Mouse (Mus musculus) hindbrain, embryonic 10.5 days (tissue): ENCODE measurements at regions not wholly inside any gene's neighbourhood (a gene's known extent, or its start where the extent isn't known, plus 50 kb on each side); places are given as distances from the start of the nearest gene placed in this dataset.

ENCODE experiments used
- DNase-seq: peaks from one replicate; pipeline ENCODE4 v3.0.0-alpha.2; 2017; ENCODE audit warnings: low spot score
- H3K27ac ChIP-seq: fragments of 300-500 bp; sonication (generic); 2 replicates; pipeline ENCODE4 v1.5.1; 2016; ENCODE audit warnings: mild to moderate bottlenecking, moderate library complexity
- H3K27me3 ChIP-seq: fragments of 300-500 bp; sonication (generic); 2 replicates; pipeline ENCODE4 v1.6.1; 2016; ENCODE audit warnings: mild to moderate bottlenecking; ENCODE audit not compliant: poor library complexity, insufficient read depth, severe bottlenecking
- H3K36me3 ChIP-seq: fragments of 300-500 bp; sonication (generic); 2 replicates; pipeline ENCODE4 v1.6.1; 2016; ENCODE audit warnings: mild to moderate bottlenecking, moderate library complexity
- H3K4me1 ChIP-seq: fragments of 300-500 bp; sonication (generic); replicated peaks from 2 replicates; pipeline ENCODE4 v1.6.1; 2016; ENCODE audit warnings: mild to moderate bottlenecking
- H3K4me3 ChIP-seq: fragments of 300-500 bp; sonication (generic); 2 replicates; pipeline ENCODE4 v1.5.1; 2016; ENCODE audit warnings: mild to moderate bottlenecking, moderate library complexity
- H3K9me3 ChIP-seq: fragments of 300-500 bp; sonication (generic); 2 replicates; pipeline ENCODE4 v1.6.1; 2016; ENCODE audit warnings: mild to moderate bottlenecking, moderate library complexity
- WGBS: fragments of 180-500 bp; shearing (Covaris S2); methylation state at CpG from one replicate; pipeline ENCODE4 v1.1.7; 2016; 5-methylcytosine and 5-hydroxymethylcytosine counted together

DNA sequence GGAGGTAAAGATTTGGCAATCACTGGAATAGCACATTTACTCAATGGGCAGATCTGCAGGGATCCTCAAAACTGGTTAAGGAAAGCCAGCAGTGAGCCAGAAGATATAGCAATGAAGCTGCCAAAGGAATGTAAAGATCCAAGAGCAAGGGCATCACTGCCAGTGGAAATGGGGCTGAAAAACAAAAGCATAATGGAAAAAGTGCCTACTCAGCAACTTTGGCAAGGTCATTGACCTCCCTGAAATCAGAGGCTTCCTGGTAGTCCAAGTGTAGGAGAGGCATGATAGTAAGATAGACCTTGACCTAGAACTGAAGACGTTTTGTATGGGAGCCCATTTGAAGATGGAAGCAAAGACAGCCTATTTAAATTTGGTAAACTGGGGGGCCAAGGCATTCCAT lies 286.4 kb downstream of the Foxo1 start:
- Histone ChIP-seq H3K9me3 (no peaks in the 10 kb centered on the region), H3K36me3 (no peaks in the 10 kb centered on the region), H3K27me3 (0 out of 2 replicates have a peak, but pooled peaks cover 3% of the 10 kb centered on the region), H3K27ac (no peak overlapping the region), H3K4me1 (peaks cover 9% of the 10 kb centered on the region), H3K4me3 (no peak overlapping the region)
- no peak for DNase-seq
- 91% methylated on average over 1 of the region's 1 CpGs for WGBS

DNA sequence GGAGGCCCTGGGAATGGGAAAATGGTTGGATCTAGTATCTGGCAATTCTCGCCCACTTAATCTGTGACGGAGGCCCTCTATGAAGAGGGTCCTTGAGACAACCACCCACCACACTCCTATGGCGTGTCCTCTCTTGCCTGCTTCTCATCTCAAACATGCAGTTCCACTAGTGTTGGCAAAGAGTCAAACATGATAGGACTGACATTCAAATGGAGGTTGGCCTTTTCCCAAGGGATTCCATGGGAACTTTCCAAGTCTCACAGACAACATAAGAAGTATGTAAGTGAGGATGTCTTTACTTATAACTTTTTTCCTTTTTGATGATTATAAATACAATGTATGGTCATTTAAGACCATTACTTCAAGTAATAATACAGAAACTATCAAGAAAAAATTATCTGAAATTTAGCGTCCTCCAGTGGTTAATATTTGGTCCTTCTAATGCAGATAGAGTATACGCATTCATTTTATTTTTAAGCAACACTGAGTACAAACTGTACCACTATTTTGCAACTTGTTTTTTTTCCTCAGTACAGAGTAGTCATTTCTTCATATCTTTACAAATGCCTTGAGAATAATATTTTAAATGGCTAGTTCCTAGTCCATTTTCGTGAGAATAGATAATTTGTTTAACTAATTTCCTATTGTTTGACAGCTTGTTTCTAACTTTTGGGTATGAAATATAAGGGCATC lies 280.2 kb downstream of the Foxo1 start:
- Histone ChIP-seq H3K9me3 (no peaks in the 10 kb centered on the region), H3K27ac (no peak overlapping the region), H3K27me3 (no peaks in the 10 kb centered on the region; the same call in 1 of the 2 replicates), H3K36me3 (no peaks in the 10 kb centered on the region), H3K4me3 (no peak overlapping the region), H3K4me1 (peaks cover 1% of the 10 kb centered on the region; the same call in 1 of the 2 replicates)
- 91% methylated on average over 6 of the region's 6 CpGs for WGBS
- no peak for DNase-seq

DNA sequence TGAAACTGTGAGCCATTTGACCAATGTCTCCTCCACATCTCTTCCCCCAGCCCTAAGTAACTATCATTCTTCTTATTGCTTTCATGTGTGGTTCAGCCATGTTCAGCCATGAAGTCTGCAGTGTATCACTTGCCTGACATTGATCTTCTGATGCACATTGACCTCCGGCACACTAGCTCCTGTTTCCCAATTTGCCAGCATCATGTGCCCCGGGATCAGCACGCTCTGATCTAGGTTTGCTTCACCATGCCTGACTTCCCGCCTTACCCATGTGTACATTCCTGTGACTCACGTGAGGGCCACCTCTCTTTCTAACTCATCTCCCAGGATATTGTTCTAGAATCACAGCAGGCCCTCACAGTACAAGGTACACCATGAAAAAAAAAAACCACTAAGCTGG lies 277.9 kb downstream of the Foxo1 start:
- H3K4me1 ChIP-seq: peaks cover 12% of the 10 kb centered on the region; the same call in 1 of the 2 replicates
- no peak overlapping the region for H3K4me3 ChIP-seq
- no peaks in the 10 kb centered on the region for H3K36me3 ChIP-seq
- H3K9me3 ChIP-seq: no peaks in the 10 kb centered on the region
- no peak overlapping the region for H3K27ac ChIP-seq
- DNase-seq: no peak
- 92% methylated on average over 5 of the region's 5 CpGs for WGBS
- no peaks in the 10 kb centered on the region; the same call in 1 of the 2 replicates for H3K27me3 ChIP-seq

DNA sequence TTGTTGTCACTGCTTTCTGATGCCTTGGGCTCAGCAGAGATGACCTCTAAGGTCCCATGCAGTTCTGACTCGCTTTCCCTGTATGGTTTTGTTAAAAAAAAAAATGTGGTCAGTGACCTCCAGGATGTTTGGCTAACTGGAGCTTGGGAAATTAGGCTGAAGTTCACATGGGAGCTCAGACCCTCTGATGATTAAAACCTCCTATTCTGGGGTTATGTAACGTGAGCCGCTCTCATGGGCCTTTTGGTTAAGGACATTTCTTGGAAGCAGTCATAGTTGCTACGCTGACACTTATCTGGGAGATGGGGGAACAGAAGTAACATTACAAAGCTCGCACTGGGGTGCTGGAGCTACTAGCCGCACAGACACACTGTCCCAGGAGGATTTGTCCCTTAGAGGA lies 274.9 kb downstream of the Foxo1 start:
- 69% methylated on average over 6 of the region's 6 CpGs for WGBS
- H3K27ac ChIP-seq: no peak overlapping the region
- H3K4me3 ChIP-seq: no peak overlapping the region
- H3K9me3 ChIP-seq: no peaks in the 10 kb centered on the region
- H3K27me3 ChIP-seq: no peaks in the 10 kb centered on the region; the same call in 1 of the 2 replicates
- no peaks in the 10 kb centered on the region for H3K36me3 ChIP-seq
- peaks cover 20% of the 10 kb centered on the region for H3K4me1 ChIP-seq
- no peak for DNase-seq

DNA sequence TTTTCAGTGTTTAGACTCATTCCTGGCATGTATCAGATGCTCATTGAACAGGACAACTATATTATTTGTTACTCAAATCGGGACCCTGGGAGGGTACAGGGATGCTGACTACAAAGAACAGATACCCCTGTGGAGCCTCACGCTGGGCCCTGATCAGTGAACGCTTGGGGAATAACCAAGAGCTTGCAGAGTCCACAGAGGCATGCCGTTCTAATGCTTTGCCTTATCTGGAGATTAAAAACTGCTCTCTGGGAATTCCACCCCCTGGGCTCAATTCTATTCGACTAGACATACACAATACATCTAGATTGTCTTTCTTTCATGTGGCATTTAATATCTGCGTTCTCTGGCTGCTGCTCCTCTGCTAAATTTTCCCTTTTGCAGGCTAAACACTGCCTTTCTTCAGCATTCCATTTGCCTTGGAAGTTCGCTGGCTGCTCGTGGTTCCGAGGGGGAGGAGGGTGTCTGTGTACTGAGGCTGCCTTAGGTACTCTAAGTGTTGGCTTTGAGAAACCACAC lies 272.8 kb downstream of the Foxo1 start:
- no peaks in the 10 kb centered on the region for H3K9me3 ChIP-seq
- peaks cover 21% of the 10 kb centered on the region for H3K4me1 ChIP-seq
- no peak for DNase-seq
- 33% methylated on average over 9 of the region's 9 CpGs for WGBS
- H3K4me3 ChIP-seq: no peak overlapping the region
- H3K36me3 ChIP-seq: no peaks in the 10 kb centered on the region
- H3K27ac ChIP-seq: no peak overlapping the region
- no peaks in the 10 kb centered on the region; the same call in 1 of the 2 replicates for H3K27me3 ChIP-seq

DNA sequence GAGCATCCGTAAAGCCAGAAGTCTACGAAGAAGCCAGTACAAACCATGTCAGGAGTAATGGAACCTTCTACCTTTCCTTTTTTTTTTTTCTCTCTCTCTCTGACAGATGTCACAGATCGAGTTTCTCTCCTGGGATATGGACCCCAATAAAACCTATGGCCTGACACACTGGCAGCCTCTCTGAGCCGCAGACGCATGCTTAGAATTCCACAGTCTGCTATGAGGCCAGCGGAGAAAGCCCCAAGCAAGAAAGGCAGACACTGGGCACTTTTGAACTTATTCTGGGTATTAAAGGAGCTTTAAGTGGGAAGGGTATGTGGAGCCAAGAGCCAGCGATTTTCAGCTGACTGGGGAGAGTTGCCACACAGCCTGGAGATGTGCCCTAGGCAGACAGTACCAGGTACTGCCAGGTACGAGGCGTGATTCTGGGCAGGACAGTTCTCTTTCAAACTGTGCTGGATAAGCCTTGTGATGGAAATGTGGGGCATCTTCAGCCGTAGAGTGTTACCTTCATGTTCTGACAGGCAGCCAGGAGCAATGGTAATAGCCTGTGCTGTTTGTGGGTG lies 271.8 kb downstream of the Foxo1 start:
- Histone ChIP-seq H3K4me3 (no peak overlapping the region), H3K4me1 (peaks cover 31% of the 10 kb centered on the region), H3K36me3 (no peaks in the 10 kb centered on the region), H3K27me3 (no peaks in the 10 kb centered on the region; the same call in 1 of the 2 replicates), H3K9me3 (no peaks in the 10 kb centered on the region), H3K27ac (no peak overlapping the region)
- no peak for DNase-seq
- 57% methylated on average over 10 of the region's 10 CpGs for WGBS

DNA sequence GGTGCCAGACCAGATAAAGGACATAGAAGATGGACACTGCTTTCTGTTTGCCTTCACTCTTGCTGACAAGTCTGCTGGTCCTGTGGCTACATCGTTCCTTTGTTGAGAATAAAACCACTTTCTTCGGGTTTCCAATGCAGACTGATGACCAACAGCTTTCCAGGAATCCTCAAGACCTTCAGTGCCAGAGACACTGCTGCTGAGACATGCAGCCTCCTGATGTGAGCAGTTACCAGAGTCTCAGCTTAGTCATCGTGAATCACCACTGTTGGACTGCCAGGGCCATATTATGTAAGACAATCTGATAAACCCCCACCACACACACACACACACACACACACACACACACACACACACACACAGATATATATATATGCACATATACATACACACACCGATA lies 270.2 kb downstream of the Foxo1 start:
- Histone ChIP-seq H3K36me3 (no peaks in the 10 kb centered on the region), H3K27ac (no peak overlapping the region), H3K27me3 (no peaks in the 10 kb centered on the region), H3K4me3 (no peak overlapping the region), H3K4me1 (peaks cover 29% of the 10 kb centered on the region), H3K9me3 (no peaks in the 10 kb centered on the region)
- no peak for DNase-seq
- 83% methylated on average over 4 of the region's 4 CpGs for WGBS

DNA sequence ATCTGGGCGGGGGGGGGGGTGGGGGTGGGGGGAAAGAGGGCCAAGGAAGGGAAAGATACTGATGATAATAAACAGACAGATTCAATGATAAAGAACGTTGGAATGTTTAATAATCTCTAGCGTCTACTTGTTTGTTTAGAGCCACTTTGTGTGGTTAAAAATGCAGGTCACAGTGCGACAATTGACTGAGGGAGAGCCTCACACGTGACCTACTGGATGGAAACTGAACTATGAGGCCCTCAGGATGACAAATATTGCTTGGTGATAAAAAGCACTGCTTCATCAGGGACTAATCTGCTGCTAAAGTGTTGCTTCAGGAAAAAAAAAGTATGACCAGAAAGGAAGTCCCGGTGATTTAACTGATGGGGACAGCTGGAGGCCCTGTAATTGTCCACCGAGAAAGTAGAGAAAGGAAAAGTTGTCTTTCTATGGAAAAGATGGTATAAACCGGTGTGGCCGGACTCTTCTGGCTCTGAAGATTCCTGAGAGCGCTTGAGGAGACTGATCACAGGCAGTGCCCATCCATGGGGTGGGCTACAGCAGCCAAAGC lies 269.3 kb downstream of the Foxo1 start:
- Histone ChIP-seq H3K27ac (no peak overlapping the region), H3K9me3 (no peaks in the 10 kb centered on the region), H3K4me3 (no peak overlapping the region), H3K4me1 (peaks cover 25% of the 10 kb centered on the region), H3K27me3 (no peaks in the 10 kb centered on the region), H3K36me3 (no peaks in the 10 kb centered on the region)
- DNase-seq: no peak
- 86% methylated on average over 10 of the region's 10 CpGs for WGBS

DNA sequence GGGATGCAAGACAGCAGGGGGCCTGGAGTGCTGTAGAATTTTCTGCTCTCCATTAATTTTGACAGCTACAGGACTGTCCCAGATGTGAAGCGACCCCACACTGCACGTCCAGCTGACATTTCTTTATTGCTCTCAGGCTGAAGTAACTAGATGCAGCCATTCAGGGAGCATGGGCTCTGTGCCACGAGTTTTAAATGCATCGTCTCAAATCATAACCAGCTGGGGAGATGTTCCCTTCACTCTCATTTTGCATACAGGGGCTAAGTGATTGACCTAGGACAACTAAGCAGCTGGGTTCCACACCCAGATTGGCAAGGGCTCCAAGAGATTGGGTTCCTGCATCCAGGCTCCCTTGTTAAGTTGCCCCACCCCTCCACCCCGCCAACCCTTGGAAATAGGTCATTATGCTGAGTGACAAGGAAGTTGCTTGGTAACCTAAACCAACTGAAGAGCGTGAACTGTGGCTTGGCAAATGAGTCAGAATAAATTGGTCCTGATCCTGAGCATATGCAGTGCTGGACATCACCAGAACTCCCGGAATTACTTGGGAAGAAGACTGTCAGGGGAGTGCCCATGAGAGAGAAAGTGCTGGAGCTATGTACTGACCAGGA lies 267.4 kb downstream of the Foxo1 start:
- peak; percentile 53 for DNase-seq

DNA sequence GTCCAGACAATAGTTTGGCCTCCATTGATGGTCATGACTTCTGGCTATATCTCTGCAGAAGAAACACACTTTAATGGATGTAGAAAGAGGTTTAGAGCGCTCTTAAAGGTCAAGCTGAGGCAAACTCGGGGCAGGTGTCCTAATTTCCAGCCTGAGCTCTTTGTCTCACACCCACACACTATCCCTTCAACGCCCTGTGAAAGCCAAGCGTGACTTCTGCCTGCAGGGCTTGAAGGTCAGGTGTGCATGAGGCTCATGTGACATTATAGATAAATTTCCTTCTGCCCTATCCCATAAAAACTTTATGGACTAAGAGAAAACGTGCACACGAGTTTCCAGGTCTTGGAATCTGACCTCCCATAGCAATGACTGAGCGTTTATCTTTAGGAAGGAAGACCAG lies 266.0 kb downstream of the Foxo1 start:
- H3K27ac ChIP-seq: no peak overlapping the region
- no peak for DNase-seq
- H3K36me3 ChIP-seq: no peaks in the 10 kb centered on the region
- no peak overlapping the region for H3K4me3 ChIP-seq
- no peaks in the 10 kb centered on the region for H3K27me3 ChIP-seq
- WGBS: 86% methylated on average over 7 of the region's 7 CpGs
- peaks cover 23% of the 10 kb centered on the region for H3K4me1 ChIP-seq
- no peaks in the 10 kb centered on the region for H3K9me3 ChIP-seq

More for the DNA sequence above, 267.4 kb downstream of the Foxo1 start:
- no peaks in the 10 kb centered on the region for H3K9me3 ChIP-seq
- H3K36me3 ChIP-seq: no peaks in the 10 kb centered on the region
- H3K4me3 ChIP-seq: no peak overlapping the region
- H3K4me1 ChIP-seq: peaks cover 28% of the 10 kb centered on the region
- no peaks in the 10 kb centered on the region for H3K27me3 ChIP-seq
- WGBS: 43% methylated on average over 7 of the region's 7 CpGs
- no peak overlapping the region for H3K27ac ChIP-seq

DNA sequence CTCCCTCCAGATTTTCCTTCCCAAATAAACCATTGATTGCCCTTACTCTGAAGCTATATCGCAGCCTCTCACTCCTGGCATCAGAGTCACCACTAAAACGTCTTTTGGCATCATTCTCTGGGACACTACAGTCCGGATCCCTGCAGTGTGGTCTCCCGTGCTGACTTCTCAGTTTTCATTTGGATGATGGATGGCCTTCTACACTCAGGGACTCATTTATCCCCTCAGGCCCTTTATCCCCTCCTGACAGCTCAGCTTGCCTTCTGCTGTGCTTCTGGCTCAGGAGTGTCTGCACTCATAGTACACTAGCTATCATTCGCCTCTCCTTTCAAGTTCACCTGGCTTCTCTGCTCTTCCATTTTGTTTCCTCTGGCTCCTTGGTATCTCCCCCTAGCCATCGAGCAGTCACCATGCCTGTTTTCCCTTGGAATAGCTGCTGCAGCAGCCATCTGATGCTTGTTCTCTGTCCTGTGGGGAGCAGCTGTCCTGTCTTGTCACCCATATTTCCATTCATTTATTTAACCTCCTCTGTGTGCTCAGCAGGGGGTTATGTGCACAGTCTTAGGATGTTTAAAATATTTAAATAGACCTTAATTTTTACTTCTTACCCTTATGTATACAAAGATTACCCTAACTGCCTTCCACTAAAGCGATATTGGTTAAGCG lies 263.7 kb downstream of the Foxo1 start:
- Histone ChIP-seq H3K36me3 (no peaks in the 10 kb centered on the region), H3K27me3 (no peaks in the 10 kb centered on the region), H3K27ac (0 out of 2 replicates have a peak overlapping the region, but pooled peaks have one; percentile 23), H3K4me1 (peaks cover 36% of the 10 kb centered on the region), H3K4me3 (no peak overlapping the region), H3K9me3 (no peaks in the 10 kb centered on the region)
- WGBS: 59% methylated on average over 8 of the region's 8 CpGs
- DNase-seq: no peak

DNA sequence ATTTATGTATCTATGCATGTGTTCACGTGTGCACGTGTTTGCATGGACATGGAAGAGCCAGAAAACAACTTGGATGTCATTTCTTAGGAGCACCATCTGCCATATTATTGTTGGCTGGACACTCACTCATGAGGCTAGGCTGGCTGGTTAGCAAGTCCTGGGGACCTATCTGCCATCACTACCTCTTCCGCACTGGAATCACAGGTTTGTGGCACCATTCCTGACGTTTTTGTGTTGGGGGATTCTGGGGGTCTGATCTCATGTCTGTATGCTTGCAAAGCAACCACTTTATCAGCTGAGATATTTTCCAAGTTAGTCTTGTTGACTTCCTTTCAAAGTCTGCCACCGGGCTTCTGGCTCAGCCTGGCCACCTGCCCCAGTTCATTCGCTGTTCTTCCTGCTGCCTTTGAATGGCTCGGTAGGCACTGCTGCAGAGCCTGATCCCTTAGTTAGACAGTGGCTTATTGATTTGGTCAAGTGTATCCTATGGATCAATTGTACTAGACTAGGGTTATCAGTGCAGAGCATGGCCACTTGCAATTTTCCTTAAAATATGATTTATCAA lies 262.4 kb downstream of the Foxo1 start:
- 94% methylated on average over 7 of the region's 7 CpGs for WGBS
- no peaks in the 10 kb centered on the region for H3K36me3 ChIP-seq
- no peaks in the 10 kb centered on the region for H3K9me3 ChIP-seq
- H3K4me3 ChIP-seq: no peak overlapping the region
- DNase-seq: no peak
- no peak overlapping the region for H3K27ac ChIP-seq
- peaks cover 30% of the 10 kb centered on the region for H3K4me1 ChIP-seq
- H3K27me3 ChIP-seq: no peaks in the 10 kb centered on the region
